Mouse (Mus musculus) neural tube, embryonic 10.5 days (tissue): ENCODE measurements around the gene Grin2a.
"Not testable (repeated sequence)": the region's sequence is repeated elsewhere in the genome, so short reads cannot be mapped to it uniquely, and the experiment has no call there.

ENCODE experiments used
- DNase-seq: peaks from one replicate; pipeline ENCODE4 v3.0.0-alpha.2; 2017; ENCODE audit warnings: low spot score; ENCODE audit errors: extremely low spot score

Grin2a gene

GRCm38 (mm10) chr16:9664060-9664459, 331.3 kb downstream of the Grin2a start:
- DNase-seq, result no peak

DNA sequence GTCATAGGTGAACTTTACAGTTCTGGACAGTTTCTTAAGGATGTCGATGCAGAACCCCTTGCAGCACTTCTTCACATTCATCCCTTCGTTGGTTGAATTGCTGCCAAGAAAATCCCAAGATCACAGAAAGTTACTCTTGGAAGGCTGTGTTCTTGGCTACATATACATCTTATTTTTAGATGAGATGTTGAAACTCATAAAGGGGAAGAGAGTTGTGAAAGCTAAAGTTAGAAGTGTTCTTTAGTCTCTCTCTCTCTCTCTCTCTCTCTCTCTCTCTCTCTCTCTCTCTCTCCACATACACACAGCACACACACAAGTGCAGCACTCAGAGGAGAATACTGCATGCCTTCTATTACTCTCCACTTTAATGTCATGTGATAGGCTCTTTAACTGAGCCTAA, 331.9 kb downstream of the Grin2a start:
- DNase-seq, result no peak

GRCm38 (mm10) chr16:9625652-9626444, 369.5 kb downstream of the Grin2a start:
- DNase-seq, result no peak

GRCm38 (mm10) chr16:9624346-9624745, 371.0 kb downstream of the Grin2a start:
- no peak for DNase-seq

- no peak for DNase-seq
Measured at GRCm38 (mm10) chr16:9618206-9618605, 377.2 kb downstream of the Grin2a start.

- no peak for DNase-seq
Measured at GRCm38 (mm10) chr16:9617215-9617614, 378.1 kb downstream of the Grin2a start.

DNA sequence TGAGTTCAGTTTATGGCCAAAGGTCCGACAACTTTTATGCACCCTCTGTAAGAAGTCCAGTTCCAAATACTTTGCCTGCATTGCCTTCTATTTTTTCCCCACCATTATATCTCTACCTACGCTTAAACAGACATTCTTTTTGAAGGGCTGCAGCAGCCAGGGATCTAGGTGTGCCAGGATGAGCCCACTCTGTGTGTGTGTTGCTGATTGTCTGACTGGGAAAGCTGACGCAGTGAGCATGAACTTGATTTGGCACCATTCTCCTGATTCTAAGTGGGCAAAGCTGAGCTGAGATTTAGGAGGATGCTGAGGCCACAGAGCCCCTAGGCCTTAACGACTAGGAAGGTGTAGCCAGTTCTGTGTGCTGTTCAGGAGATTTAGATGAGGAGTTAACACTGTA, 378.6 kb downstream of the Grin2a start:
- no peak for DNase-seq

- DNase-seq, result not testable (repeated sequence)
Measured at GRCm38 (mm10) chr16:9612596-9612995, 382.8 kb downstream of the Grin2a start.

DNA sequence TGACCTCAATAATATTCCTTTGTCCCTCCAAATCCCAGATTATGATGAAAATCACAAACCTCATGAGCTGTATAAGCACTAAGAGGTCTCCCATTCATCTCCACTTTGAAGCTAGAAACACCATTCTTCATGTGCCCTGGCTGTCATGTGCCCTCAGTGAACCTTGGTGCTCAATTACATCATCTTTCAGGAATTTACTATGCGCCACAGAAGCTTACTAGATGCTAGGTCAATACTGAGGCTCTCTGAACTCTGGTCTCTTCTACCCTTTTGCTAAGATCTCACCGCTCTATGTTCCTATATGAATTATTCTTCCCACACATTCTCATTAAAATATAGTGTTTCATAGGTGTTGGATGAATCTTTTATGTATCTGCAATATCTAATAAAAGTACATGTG, 387.9 kb downstream of the Grin2a start:
- DNase-seq, result no peak

GRCm38 (mm10) chr16:9603983-9604382, 391.4 kb downstream of the Grin2a start:
- no peak for DNase-seq

DNA sequence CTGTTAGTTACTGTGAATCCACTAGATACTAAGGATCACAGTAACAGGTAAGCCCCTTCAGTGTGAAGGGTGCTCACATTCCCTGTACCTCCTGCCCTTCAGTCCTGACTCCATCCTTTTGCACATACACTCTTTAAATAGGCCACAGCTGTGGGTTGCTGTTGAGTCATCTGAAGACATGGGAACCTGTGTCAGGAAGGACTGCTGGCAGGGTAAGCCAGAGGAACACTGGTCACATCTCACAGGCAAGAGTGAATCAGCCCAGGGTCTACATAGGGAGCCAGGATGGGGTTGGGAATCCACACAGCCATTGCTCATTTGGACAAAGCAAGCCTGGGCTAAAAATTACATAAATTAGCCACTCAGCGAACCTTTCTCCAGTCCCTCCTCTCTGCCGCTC, 392.8 kb downstream of the Grin2a start:
- no peak for DNase-seq

- no peak for DNase-seq
Measured at GRCm38 (mm10) chr16:9589176-9589575, 406.2 kb downstream of the Grin2a start.

- DNase-seq, result no peak
Measured at GRCm38 (mm10) chr16:9588431-9588830, 406.9 kb downstream of the Grin2a start.

GRCm38 (mm10) chr16:9583981-9584380, 411.4 kb downstream of the Grin2a start:
- DNase-seq, result no peak

GRCm38 (mm10) chr16:9571793-9572192, 423.6 kb downstream of the Grin2a start:
- DNase-seq, result no peak

DNA sequence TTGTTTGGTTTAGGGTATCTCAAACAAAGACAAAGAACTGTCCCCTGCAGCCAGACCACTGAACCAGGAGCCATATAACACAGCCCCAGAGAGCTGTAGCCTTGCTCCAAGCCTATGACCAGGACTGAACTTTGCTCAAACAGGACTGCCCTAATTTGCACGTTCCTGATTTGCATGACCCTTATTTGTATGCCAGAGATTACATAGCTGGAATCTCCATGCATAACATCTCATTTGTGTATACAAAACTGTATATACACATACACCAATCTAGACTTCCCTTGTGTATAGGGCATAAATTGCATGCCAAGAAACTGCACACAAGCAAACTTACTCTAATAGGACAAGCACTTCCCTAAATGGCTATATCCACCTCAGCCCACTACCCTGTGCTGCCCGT, 428.1 kb downstream of the Grin2a start:
- DNase-seq, result no peak

GRCm38 (mm10) chr16:9561816-9562215, 433.5 kb downstream of the Grin2a start:
- DNase-seq, result no peak

DNA sequence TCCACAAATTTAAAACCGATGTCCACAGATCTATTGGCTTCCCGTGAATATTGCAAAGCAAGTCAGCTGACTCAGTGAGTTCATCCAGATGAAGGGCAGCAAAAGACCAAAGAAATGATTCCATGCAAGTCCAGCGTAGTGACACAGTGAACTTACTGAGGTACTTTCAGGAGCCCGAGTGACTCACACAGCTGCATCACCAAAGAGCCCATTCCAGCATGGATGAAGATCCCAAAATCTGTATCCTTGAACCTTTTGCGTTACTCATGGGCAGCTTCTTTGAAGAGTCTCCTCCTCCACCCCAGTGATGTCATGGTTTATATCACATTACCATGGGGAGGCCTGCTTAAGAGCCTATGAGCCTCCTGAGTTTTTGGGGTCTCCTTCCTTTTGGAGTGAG, 460.2 kb downstream of the Grin2a start:
- DNase-seq, result no peak

DNA sequence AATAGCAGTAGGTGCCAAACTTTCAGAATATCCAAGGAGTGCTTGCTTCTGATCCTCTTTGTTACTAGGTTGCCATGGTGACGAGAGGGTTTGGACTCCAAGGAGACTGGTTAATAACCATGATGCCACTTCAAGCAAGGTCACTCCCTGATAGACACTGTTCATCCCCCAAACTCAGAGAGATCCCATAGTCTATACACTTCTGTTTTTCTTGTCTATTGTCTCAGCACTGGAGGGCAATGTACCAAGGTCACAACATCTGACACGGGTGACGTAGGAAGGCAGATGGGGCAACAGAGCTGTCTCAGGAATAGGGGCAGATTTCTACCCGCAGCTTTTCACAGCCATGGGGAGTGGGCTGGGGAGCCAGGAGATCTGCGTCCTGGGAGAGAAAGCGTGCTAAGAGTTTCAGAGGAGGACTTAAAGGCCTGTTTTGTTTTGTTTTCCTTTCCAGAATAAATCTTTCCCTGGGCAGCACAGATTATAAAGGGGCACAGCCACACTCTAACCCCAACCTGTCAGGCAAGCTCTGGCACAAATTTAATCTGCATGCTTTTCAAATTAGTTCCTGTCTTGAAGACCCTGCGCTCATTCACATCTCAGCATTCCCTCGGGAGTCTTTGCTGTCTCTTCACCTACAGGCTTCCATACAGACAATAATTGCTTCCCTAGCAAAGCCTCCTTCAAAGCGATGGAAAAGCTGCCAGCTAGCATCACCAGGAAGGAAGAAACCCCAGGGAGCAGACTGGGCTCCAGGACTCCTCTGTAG, 461.6 kb downstream of the Grin2a start:
- peak; percentile 42 for DNase-seq

GRCm38 (mm10) chr16:9532843-9533532, 462.4 kb downstream of the Grin2a start:
- no peak for DNase-seq

GRCm38 (mm10) chr16:9527214-9527613, 468.1 kb downstream of the Grin2a start:
- no peak for DNase-seq

DNA sequence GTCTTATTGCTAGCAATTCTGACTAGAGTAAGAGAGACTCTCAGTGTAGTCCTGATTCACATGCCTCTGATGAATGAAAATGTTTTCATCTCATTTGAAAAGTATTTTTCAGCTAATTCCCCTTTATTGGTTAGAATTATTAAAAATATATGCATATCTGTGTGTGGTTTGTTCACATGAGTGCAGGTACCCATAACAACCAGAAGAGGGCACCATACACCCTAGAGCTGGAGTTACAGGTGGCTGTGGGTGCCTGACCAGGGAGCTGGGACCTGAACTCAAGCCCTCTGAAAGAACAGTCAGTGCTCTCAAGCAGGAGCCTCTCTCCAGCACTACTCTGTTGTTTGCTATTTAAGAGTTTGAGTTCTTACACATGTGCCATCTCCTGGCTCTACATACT, 472.0 kb downstream of the Grin2a start:
- DNase-seq, result no peak
